Mouse (Mus musculus) CH12.LX (cell line): ENCODE measurements around the gene Ddx51. TPM values are rescaled to one million over a fixed set of nuclear protein-coding genes. Genes with fewer than 3 reads are reported as not detected.

Experiments
- DNase-seq: peaks from one replicate; pipeline ENCODE4 v3.0.0-alpha.2; 2013; ENCODE audit errors: extremely low read depth
- H3K27ac ChIP-seq: 2 replicates; pipeline ENCODE4 v1.5.1; 2012; ENCODE audit warnings: low read depth, mild to moderate bottlenecking, control low read depth, moderate library complexity; ENCODE audit not compliant: insufficient read depth
- H3K27me3 ChIP-seq: replicated peaks from 2 replicates; pipeline ENCODE3; 2012; ENCODE audit warnings: inconsistent platforms
- H3K36me3 ChIP-seq, 2 experiments: replicated peaks in 1 of 2; 2 replicates each; pipeline versions ENCODE3 to v1.6.1; 2012; ENCODE audit warnings: inconsistent platforms in 1 of 2, low read length in 1 of 2, mild to moderate bottlenecking in 1 of 2, mixed read lengths in 1 of 2, moderate library complexity in 1 of 2; ENCODE audit not compliant: control insufficient read depth in 1 of 2, insufficient read depth in 1 of 2
- H3K4me1 ChIP-seq, 2 experiments: 2 replicates each; pipeline ENCODE4 v1.6.1; 2012; ENCODE audit warnings: inconsistent platforms in 1 of 2, moderate library complexity in 1 of 2; ENCODE audit not compliant: insufficient read depth in 2 of 2, control insufficient read depth in 1 of 2
- H3K4me2 ChIP-seq: 2 replicates; pipeline ENCODE4 v1.6.1; 2012; ENCODE audit warnings: low read depth, mild to moderate bottlenecking, control low read depth; ENCODE audit not compliant: poor library complexity, insufficient read depth, severe bottlenecking
- H3K4me3 ChIP-seq, 3 experiments: fragments of 150-350 bp in 1 of 3; sonication (generic) in 1 of 3; replicated peaks in 1 of 3; 2 replicates each; pipeline versions ENCODE3 to v1.5.1; 2011 to 2012; ENCODE audit warnings: low read depth in 2 of 3, low read length in 2 of 3, mild to moderate bottlenecking in 2 of 3, moderate library complexity in 2 of 3, control low read depth in 1 of 3, improper control_type of control experiment in 1 of 3, inconsistent platforms in 1 of 3, mixed read lengths in 1 of 3; ENCODE audit not compliant: poor library complexity in 1 of 3
- H3K79me2 ChIP-seq: replicated peaks from 2 replicates; pipeline ENCODE4 v1.6.1; 2012; ENCODE audit warnings: mild to moderate bottlenecking, moderate library complexity; ENCODE audit not compliant: control insufficient read depth, poor library complexity, insufficient read depth, severe bottlenecking; ENCODE audit errors: extremely low read depth
- H3K9ac ChIP-seq: 2 replicates; pipeline ENCODE4 v1.6.1; 2012; ENCODE audit warnings: low read depth, mild to moderate bottlenecking, control low read depth, moderate library complexity; ENCODE audit not compliant: insufficient read depth
- H3K9me3 ChIP-seq: replicated peaks from 2 replicates; pipeline ENCODE3; 2012; ENCODE audit warnings: low read length, inconsistent platforms, mixed read lengths
- BHLHE40 ChIP-seq: IDR thresholded peaks from 2 replicates; pipeline ENCODE4 v1.6.1; 2011; ENCODE audit warnings: mild to moderate bottlenecking, low read depth, low read length, improper control_type of control experiment
- CTCF ChIP-seq, 2 experiments: IDR thresholded peaks in 1 of 2; conservative IDR thresholded peaks in 1 of 2; 2 replicates each; pipeline ENCODE4 v1.5.1; 2011 to 2012; ENCODE audit warnings: low read depth in 2 of 2, low read length in 2 of 2, improper control_type of control experiment in 1 of 2, inconsistent platforms in 1 of 2, mild to moderate bottlenecking in 1 of 2, moderate library complexity in 1 of 2
- E2F4 ChIP-seq: IDR thresholded peaks from 2 replicates; pipeline ENCODE4 v1.6.1; 2011; ENCODE audit warnings: low read depth, low read length, improper control_type of control experiment; ENCODE audit not compliant: insufficient replicate concordance
- ELF1 ChIP-seq: IDR thresholded peaks from 2 replicates; pipeline ENCODE4 v1.6.1; 2014; ENCODE audit warnings: low read depth, mild to moderate bottlenecking, inconsistent platforms, low read length, improper control_type of control experiment
- ETS1 ChIP-seq: conservative IDR thresholded peaks from 2 replicates; pipeline ENCODE4 v1.6.1; 2012; ENCODE audit warnings: low read depth, mild to moderate bottlenecking, inconsistent platforms, low read length, improper control_type of control experiment, moderate library complexity
- GABPA ChIP-seq: IDR thresholded peaks from 2 replicates; pipeline ENCODE4 v1.6.1; 2012; ENCODE audit warnings: low read depth, low read length, improper control_type of control experiment, inconsistent platforms; ENCODE audit not compliant: insufficient replicate concordance
- HCFC1 ChIP-seq: IDR thresholded peaks from 2 replicates; pipeline ENCODE4 v1.6.1; 2012; ENCODE audit warnings: low read depth, mild to moderate bottlenecking, inconsistent platforms, low read length, improper control_type of control experiment
- IRF4 ChIP-seq: IDR thresholded peaks from 2 replicates; pipeline ENCODE4 v1.6.1; 2014; ENCODE audit warnings: low read depth, mild to moderate bottlenecking, inconsistent platforms, low read length, improper control_type of control experiment
- JUN ChIP-seq: IDR thresholded peaks from 2 replicates; pipeline ENCODE4 v1.6.1; 2011; ENCODE audit warnings: low read depth, mild to moderate bottlenecking, low read length, improper control_type of control experiment, moderate library complexity; ENCODE audit not compliant: insufficient read depth
- JUND ChIP-seq: conservative IDR thresholded peaks from 2 replicates; pipeline ENCODE4 v1.6.1; 2011; ENCODE audit warnings: low read depth, low read length, improper control_type of control experiment
- KAT2A ChIP-seq: IDR thresholded peaks from 2 replicates; pipeline ENCODE4 v1.6.1; 2012; ENCODE audit warnings: low read length, improper control_type of control experiment, inconsistent platforms; ENCODE audit not compliant: insufficient replicate concordance
- MAX ChIP-seq: IDR thresholded peaks from 2 replicates; pipeline ENCODE4 v1.6.1; 2011; ENCODE audit warnings: low read length, improper control_type of control experiment
- MEF2A ChIP-seq: IDR thresholded peaks from 2 replicates; pipeline ENCODE4 v1.6.1; 2014; ENCODE audit warnings: low read depth, mild to moderate bottlenecking, inconsistent platforms, low read length, improper control_type of control experiment, borderline replicate concordance
- MXI1 ChIP-seq: IDR thresholded peaks from 2 replicates; pipeline ENCODE4 v1.6.1; 2011; ENCODE audit warnings: mild to moderate bottlenecking, low read depth, low read length, improper control_type of control experiment
- MYC ChIP-seq: IDR thresholded peaks from 2 replicates; pipeline ENCODE4 v1.6.1; 2011; ENCODE audit warnings: low read depth, mild to moderate bottlenecking, improper control_type of control experiment, low read length
- NELFE ChIP-seq: IDR thresholded peaks from 2 replicates; pipeline ENCODE4 v1.6.1; 2011; ENCODE audit warnings: low read depth, low read length, improper control_type of control experiment
- NRF1 ChIP-seq: IDR thresholded peaks from 2 replicates; pipeline ENCODE4 v1.6.1; 2014; ENCODE audit warnings: low read depth, mild to moderate bottlenecking, inconsistent platforms, low read length, improper control_type of control experiment, moderate library complexity
- PAX5 ChIP-seq: IDR thresholded peaks from 2 replicates; pipeline ENCODE4 v1.6.1; 2012; ENCODE audit warnings: low read length, inconsistent platforms, mixed read lengths
- POLR2AphosphoS2 ChIP-seq: IDR thresholded peaks from 2 replicates; pipeline ENCODE4 v1.6.1; 2011; ENCODE audit warnings: low read depth, low read length, improper control_type of control experiment
- RAD21 ChIP-seq: IDR thresholded peaks from 2 replicates; pipeline ENCODE4 v1.6.1; 2011; ENCODE audit warnings: low read depth, mild to moderate bottlenecking, low read length, improper control_type of control experiment, moderate library complexity
- SMC3 ChIP-seq: IDR thresholded peaks from 2 replicates; pipeline ENCODE4 v1.6.1; 2011; ENCODE audit warnings: low read depth, low read length, improper control_type of control experiment
- TBP ChIP-seq: conservative IDR thresholded peaks from 2 replicates; pipeline ENCODE4 v1.6.1; 2011; ENCODE audit warnings: low read depth, low read length, improper control_type of control experiment
- UBTF ChIP-seq: IDR thresholded peaks from 2 replicates; pipeline ENCODE4 v1.6.1; 2012; ENCODE audit warnings: low read depth, mild to moderate bottlenecking, inconsistent platforms, low read length, improper control_type of control experiment, moderate library complexity
- USF1 ChIP-seq: IDR thresholded peaks from 2 replicates; pipeline ENCODE4 v1.6.1; 2014; ENCODE audit warnings: low read depth, mild to moderate bottlenecking, inconsistent platforms, low read length, improper control_type of control experiment
- ZKSCAN1 ChIP-seq: IDR thresholded peaks from 2 replicates; pipeline ENCODE4 v1.6.1; 2012; ENCODE audit warnings: low read depth, inconsistent platforms, low read length, improper control_type of control experiment, borderline replicate concordance
- dilution Hi-C: fragments of 300-500 bp; cut with MboI; formaldehyde crosslinking; loops from 2 replicates; pipeline ENCODE4 v1.14.3; 2020; ENCODE audit warnings: low sequenced_read_pairs; ENCODE audit not compliant: extremely low pct_unique_long_range_greater_than_20kb, extremely low pct_ligation_motif_present
- in situ Hi-C: fragments of 300-500 bp; cut with MboI; formaldehyde crosslinking; loops from 3 replicates; pipeline ENCODE4 v1.14.3; 2019; ENCODE audit warnings: low sequenced_read_pairs, low pct_ligation_motif_present, low pct_unique_long_range_greater_than_20kb, mixed read lengths
- polyA plus RNA-seq: library from polyadenylated mRNA; unstranded; fragments of >175 nt; gene quantifications from 2 replicates; pipeline ENCODE4 v1.2.1, GENCODE M21; 2012; ENCODE audit warnings: low read depth; ENCODE audit not compliant: insufficient read length
- total RNA-seq, 2 experiments: library from RNA; depleted of rRNA; stranded (reverse); fragments of 300-350 nt in 1 of 2; fragments of >200 nt in 1 of 2; gene quantifications; 2 replicates each; pipeline ENCODE4 v1.2.3; 2012 to 2014

Gene Ddx51
- total and polyA plus RNA-seq, 3 experiments: 11.8 to 38.6 (median 12.3) TPM

- Histone ChIP-seq H3K36me3 (no peaks in the 10 kb centered on the region), H3K9ac (no peak overlapping the region), H3K9me3 (no peaks in the 10 kb centered on the region), H3K4me1 (peaks cover 0 to 8% of the 10 kb centered on the region in 2 experiments; a peak in 1 of 4 replicates), H3K79me2 (no peaks in the 10 kb centered on the region), H3K27me3 (peaks cover 34% of the 10 kb centered on the region), H3K4me3 (no peak overlapping the region), H3K27ac (no peak overlapping the region), H3K4me2 (no peak overlapping the region)
- DNase-seq: no peak
- TF ChIP-seq KAT2A: no peak
- no peak for TF ChIP-seq E2F4
- no peak for TF ChIP-seq ETS1
- no peak for TF ChIP-seq MAX
- no peak for TF ChIP-seq USF1
- TF ChIP-seq MXI1: no peak
- no peak for TF ChIP-seq HCFC1
- TF ChIP-seq TBP: no peak
- dilution Hi-C loops: no loop called here
- in situ Hi-C loops: no loop called here
These were observed 44.3 kb upstream of the Ddx51 start for GRCm38 (mm10) chr5:110608941-110609340.

DNA sequence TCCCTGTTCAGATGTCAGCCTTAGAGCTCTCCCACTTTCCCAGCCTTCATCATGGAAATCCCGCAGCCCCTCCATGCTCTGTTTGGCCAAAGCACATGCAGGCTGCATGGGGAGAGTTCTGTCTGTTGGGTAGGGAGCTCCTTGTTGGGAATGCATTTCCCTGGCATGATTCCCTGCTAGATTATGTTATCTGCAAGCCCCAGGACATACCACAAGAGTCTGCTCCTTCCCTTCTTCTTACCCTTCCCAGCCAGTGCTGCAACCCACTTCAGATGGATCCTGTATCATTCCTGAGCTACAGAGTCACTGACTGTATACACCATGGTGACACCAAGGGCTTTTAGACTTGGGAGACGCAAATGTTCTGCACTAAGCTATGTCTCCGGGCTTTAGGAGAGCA, 43.8 kb upstream of the Ddx51 start:
- TF ChIP-seq MYC (no peak), NELFE (no peak), KAT2A (no peak), NRF1 (no peak), MEF2A (no peak), BHLHE40 (no peak), RAD21 (no peak), USF1 (no peak), MAX (no peak)
- TF ChIP-seq, all 38 proteins: peak for 0

GRCm38 (mm10) chr5:110609868-110610267, 43.4 kb upstream of the Ddx51 start:
- no peak overlapping the region for H3K27ac ChIP-seq
- no peak overlapping the region for H3K4me3 ChIP-seq
- H3K79me2 ChIP-seq: no peaks in the 10 kb centered on the region
- H3K36me3 ChIP-seq: no peaks in the 10 kb centered on the region
- H3K4me2 ChIP-seq: no peak overlapping the region
- H3K27me3 ChIP-seq: peaks cover 29% of the 10 kb centered on the region
- no peak for DNase-seq
- H3K9ac ChIP-seq: no peak overlapping the region
- in situ Hi-C loops: no loop called here
- peaks cover 0 to 8% of the 10 kb centered on the region in 2 experiments; a peak in 1 of 4 replicates for H3K4me1 ChIP-seq
- dilution Hi-C loops: no loop called here
- no peaks in the 10 kb centered on the region for H3K9me3 ChIP-seq
- TF ChIP-seq BHLHE40: no peak
- no peak for TF ChIP-seq IRF4
- no peak for TF ChIP-seq MEF2A
- TF ChIP-seq GABPA: no peak
- TF ChIP-seq JUND: no peak
- no peak for TF ChIP-seq RAD21
- TF ChIP-seq SMC3: no peak
- no peak for TF ChIP-seq PAX5
- TF ChIP-seq MAX: no peak
- TF ChIP-seq MYC: no peak
- TF ChIP-seq ZKSCAN1: no peak
- no peak for TF ChIP-seq JUN
- TF ChIP-seq UBTF: no peak
- TF ChIP-seq ELF1: no peak
- TF ChIP-seq HCFC1: no peak
- no peak for TF ChIP-seq TBP
- no peak for TF ChIP-seq POLR2AphosphoS2
- no peak for TF ChIP-seq CTCF (conservative IDR thresholded peaks at IDR 0.05 in 1 of 2, IDR thresholded peaks at IDR 0.05 in 1 of 2; ENCODE audit: low read depth in 2 of 2, low read length in 2 of 2)

More for the DNA sequence above, 43.8 kb upstream of the Ddx51 start:
- H3K27ac ChIP-seq: no peak overlapping the region
- no peaks in the 10 kb centered on the region for H3K36me3 ChIP-seq
- H3K9me3 ChIP-seq: no peaks in the 10 kb centered on the region
- no peak overlapping the region for H3K4me3 ChIP-seq
- H3K4me1 ChIP-seq: peaks cover 0 to 8% of the 10 kb centered on the region in 2 experiments; a peak in 1 of 4 replicates
- H3K9ac ChIP-seq: no peak overlapping the region
- H3K79me2 ChIP-seq: no peaks in the 10 kb centered on the region
- DNase-seq: no peak
- in situ Hi-C loops (no loop called here), dilution Hi-C loops (no loop called here)
- peaks cover 29% of the 10 kb centered on the region for H3K27me3 ChIP-seq
- H3K4me2 ChIP-seq: no peak overlapping the region
